Mouse (Mus musculus) heart, embryonic 11.5 days (tissue): ENCODE data around the gene Zcchc3. TPM values are rescaled to one million over a fixed set of nuclear protein-coding genes. Genes with fewer than 3 reads are reported as not detected.

Experiments used
- ATAC-seq: fragments of 200-750 bp; cut with Nextera tagmentation; replicated peaks from 2 replicates; pipeline ENCODE4 v1.8.0; 2017; ENCODE audit warnings: moderate library complexity; ENCODE audit not compliant: insufficient number of reproducible peaks, low FRiP score, low TSS enrichment
- H3K27ac ChIP-seq: fragments of 300-500 bp; sonication (generic); 2 replicates; pipeline ENCODE4 v1.5.1; 2014; ENCODE audit warnings: mild to moderate bottlenecking, low read depth, low read length
- H3K27me3 ChIP-seq: fragments of 300-500 bp; sonication (generic); 2 replicates; pipeline ENCODE4 v1.6.1; 2014; ENCODE audit warnings: mild to moderate bottlenecking, low read length, mixed read lengths; ENCODE audit not compliant: control insufficient read depth, insufficient read depth
- H3K36me3 ChIP-seq: fragments of 300-500 bp; sonication (generic); 2 replicates; pipeline ENCODE4 v1.6.1; 2014; ENCODE audit warnings: mild to moderate bottlenecking, low read length, moderate library complexity, mixed read lengths; ENCODE audit not compliant: control insufficient read depth, insufficient read depth
- H3K4me1 ChIP-seq: fragments of 300-500 bp; sonication (generic); 2 replicates; pipeline ENCODE4 v1.6.1; 2014; ENCODE audit warnings: low read length; ENCODE audit not compliant: control insufficient read depth, insufficient read depth
- H3K4me2 ChIP-seq: fragments of 300-500 bp; sonication (generic); 2 replicates; pipeline ENCODE4 v1.6.1; 2014; ENCODE audit warnings: mild to moderate bottlenecking, moderate library complexity
- H3K4me3 ChIP-seq: fragments of 300-500 bp; sonication (generic); 2 replicates; pipeline ENCODE4 v1.5.1; 2014; ENCODE audit warnings: low read depth, low read length
- H3K9ac ChIP-seq: fragments of 300-500 bp; sonication (generic); 2 replicates; pipeline ENCODE4 v1.6.1; 2014; ENCODE audit warnings: mild to moderate bottlenecking, low read depth, low read length, moderate library complexity
- H3K9me3 ChIP-seq: fragments of 300-500 bp; sonication (generic); replicated peaks from 2 replicates; pipeline ENCODE4 v1.6.1; 2016; ENCODE audit warnings: low read length; ENCODE audit not compliant: control insufficient read depth
- WGBS: fragments of 180-500 bp; shearing (Covaris S2); extraction: QIAGEN DNeasy Blood & Tissue Kit; methylation state at CpG from one replicate; pipeline ENCODE4 v1.1.7; 2014; ENCODE audit not compliant: insufficient replicate concordance; 5-methylcytosine and 5-hydroxymethylcytosine counted together
- polyA plus RNA-seq: library from polyadenylated mRNA; unstranded; fragments of >200 nt; fragmentation: Nextera tagmentation; extraction: Ambion mirVana; gene quantifications from 2 replicates; pipeline ENCODE4 v1.2.1, GENCODE M21; 2014

Gene Zcchc3
- 50.9 and 55.4 TPM in 2 replicates for polyA plus RNA-seq

DNA sequence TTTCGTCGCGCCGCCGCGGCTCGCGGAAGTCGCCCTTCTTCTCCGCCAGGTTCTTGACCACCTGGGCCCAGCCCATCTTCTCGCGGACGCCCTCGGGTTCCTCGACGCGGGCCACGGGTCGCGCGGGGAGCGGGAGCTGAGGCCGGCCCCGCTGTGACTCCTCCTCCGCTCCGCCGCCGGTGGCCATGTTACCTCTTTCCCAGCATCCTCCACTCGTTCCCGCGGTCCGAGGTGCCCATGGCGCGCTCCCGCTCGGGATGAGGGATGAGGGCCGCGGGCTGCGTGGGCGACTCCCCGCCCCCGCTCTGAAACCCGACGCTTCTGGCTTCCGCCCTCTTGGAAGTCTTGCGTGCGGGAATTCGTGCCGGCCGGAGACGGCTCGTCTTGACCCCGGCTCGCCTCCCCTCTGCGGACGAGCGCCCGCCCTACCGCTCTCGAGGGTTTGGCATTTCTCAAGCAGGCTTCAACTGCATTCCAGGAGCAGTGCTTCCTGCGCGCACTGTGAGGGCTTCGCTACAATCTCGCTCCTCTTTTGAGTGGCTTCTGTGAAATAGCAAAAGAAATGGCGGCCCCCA, at the start of gene Zcchc3:
Gene Zcchc3, minus strand, starts transcription at position 437 of the 575 bp plus-strand sequence.
- ATAC-seq, result peak; percentile 82
- H3K4me1 ChIP-seq, result peaks cover 24% of the 10 kb centered on the region
- H3K36me3 ChIP-seq, result no peaks in the 10 kb centered on the region
- peak within 1 kb of the TSS; percentile 95 for H3K4me2 ChIP-seq
- peak within 1 kb of the TSS; percentile 100 for H3K27ac ChIP-seq
- peaks cover 5% of the 10 kb centered on the region; the same call in 1 of the 2 replicates for H3K9me3 ChIP-seq
- under 1% methylated on average over 56 of the region's 65 CpGs for WGBS
- peak within 1 kb of the TSS; percentile 100 for H3K9ac ChIP-seq
- peak within 1 kb of the TSS; percentile 96 for H3K4me3 ChIP-seq
- no peaks in the 10 kb centered on the region for H3K27me3 ChIP-seq

DNA sequence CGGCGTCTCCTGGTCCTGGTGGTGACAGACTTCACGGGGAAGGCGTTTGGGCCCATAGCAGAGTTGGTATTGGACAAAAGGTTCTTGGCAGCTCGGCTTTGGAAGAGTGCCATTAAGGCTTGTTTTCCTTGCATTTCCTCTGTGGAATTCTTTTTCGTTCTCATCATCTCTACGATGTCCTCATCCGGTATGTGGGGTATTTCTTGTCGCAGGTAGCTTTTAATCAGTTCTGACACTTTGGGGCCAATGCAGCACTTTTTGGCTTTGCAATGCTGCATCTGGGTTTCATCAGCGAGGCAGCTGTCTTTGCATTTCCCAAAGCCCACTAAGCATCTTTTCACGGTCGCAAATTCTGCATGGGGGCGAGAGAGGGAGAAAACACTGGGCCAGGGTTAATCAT, 44.4 kb upstream of the Zcchc3 start:
- H3K4me1 ChIP-seq, result no peaks in the 10 kb centered on the region
- no peaks in the 10 kb centered on the region for H3K9me3 ChIP-seq
- no peak overlapping the region for H3K27ac ChIP-seq
- no peak overlapping the region for H3K4me3 ChIP-seq
- peaks cover 3% of the 10 kb centered on the region; the same call in 1 of the 2 replicates for H3K27me3 ChIP-seq
- H3K4me2 ChIP-seq, result no peak overlapping the region
- no peaks in the 10 kb centered on the region for H3K36me3 ChIP-seq
- 51% methylated on average over 13 of the region's 13 CpGs for WGBS
- no peak overlapping the region for H3K9ac ChIP-seq
- ATAC-seq, result no peak

- H3K4me2 ChIP-seq, result no peak overlapping the region
- no peak for ATAC-seq
- 71% methylated on average over 4 of the region's 4 CpGs for WGBS
- H3K4me3 ChIP-seq, result no peak overlapping the region
- H3K36me3 ChIP-seq, result no peaks in the 10 kb centered on the region
- H3K9ac ChIP-seq, result no peak overlapping the region
- no peaks in the 10 kb centered on the region for H3K9me3 ChIP-seq
- H3K27ac ChIP-seq, result no peak overlapping the region
- no peaks in the 10 kb centered on the region for H3K27me3 ChIP-seq
- peaks cover 7% of the 10 kb centered on the region for H3K4me1 ChIP-seq
These were observed 37.4 kb upstream of the Zcchc3 start for GRCm38 (mm10) chr2:152452101-152452781.

DNA sequence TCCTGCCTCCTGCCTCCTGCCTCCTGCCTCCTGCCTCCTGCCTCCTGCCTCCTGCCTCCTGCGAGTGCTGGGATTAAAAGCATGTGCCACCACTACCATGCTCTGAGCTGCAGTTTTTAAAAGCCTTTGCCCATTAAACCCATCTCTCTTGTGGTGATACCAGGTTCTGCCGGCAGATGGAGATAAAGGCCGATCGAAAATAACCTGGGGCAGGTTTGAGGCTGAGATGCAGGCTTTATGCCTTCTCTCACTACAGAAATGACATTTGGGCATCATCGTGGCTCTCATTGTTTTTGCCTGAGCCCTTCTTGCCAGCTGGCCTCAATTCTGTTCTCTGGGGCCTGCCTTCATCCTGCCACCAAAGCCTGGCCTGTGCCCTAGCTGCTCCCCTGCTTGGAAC, 35.4 kb upstream of the Zcchc3 start:
- 4% methylated on average over 5 of the region's 5 CpGs for WGBS
- H3K36me3 ChIP-seq, result no peaks in the 10 kb centered on the region
- no peak overlapping the region for H3K4me3 ChIP-seq
- no peaks in the 10 kb centered on the region for H3K27me3 ChIP-seq
- peaks cover 13% of the 10 kb centered on the region for H3K4me1 ChIP-seq
- no peak overlapping the region for H3K27ac ChIP-seq
- no peak overlapping the region for H3K9ac ChIP-seq
- no peaks in the 10 kb centered on the region for H3K9me3 ChIP-seq
- ATAC-seq, result no peak
- no peak overlapping the region for H3K4me2 ChIP-seq

DNA sequence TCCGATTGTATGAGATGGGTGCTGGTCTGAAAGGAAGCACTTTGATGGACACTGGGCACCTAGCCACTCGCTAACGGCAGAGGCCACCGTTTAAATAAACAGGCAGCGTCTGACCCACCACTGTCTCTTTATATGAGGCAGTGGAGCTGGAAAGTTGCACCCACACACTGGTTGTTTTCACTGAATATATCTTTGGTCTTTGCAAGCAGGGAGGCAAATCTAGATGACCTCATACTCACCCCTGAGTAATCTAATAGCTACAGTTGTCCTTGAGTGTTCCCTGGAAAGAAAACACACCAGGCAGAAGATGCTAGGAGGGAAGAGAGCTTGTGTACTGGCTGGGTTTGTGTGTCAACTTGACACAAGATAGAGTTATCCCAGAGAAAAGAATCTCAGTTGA, 32.6 kb upstream of the Zcchc3 start:
- Histone ChIP-seq H3K4me3 (no peak overlapping the region), H3K4me1 (peaks cover 13% of the 10 kb centered on the region), H3K27me3 (no peaks in the 10 kb centered on the region), H3K36me3 (no peaks in the 10 kb centered on the region), H3K9ac (no peak overlapping the region), H3K9me3 (no peaks in the 10 kb centered on the region), H3K4me2 (no peak overlapping the region), H3K27ac (no peak overlapping the region)
- no peak for ATAC-seq
- WGBS, result 32% methylated on average over 5 of the region's 5 CpGs

DNA sequence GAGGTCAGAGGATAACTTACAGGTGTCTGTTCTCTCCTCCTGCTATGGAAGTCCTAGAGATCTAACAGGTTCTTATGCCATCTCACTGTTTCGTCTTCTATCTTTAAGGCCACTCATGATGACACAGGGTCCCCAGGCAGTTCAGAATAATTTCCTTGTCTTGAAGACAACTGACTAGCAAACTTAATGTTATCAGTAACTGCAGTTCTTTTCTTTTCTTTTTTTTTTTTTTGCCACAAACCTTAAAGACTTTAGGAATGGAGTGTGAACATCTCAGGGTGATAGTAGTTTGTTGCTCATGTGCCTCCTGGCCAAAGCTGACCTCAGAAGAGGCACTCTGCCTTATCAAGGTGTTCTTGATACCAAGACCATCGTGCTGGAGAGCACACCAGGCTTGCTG, 31.8 kb upstream of the Zcchc3 start:
- H3K27ac ChIP-seq, result no peak overlapping the region
- no peak overlapping the region for H3K4me2 ChIP-seq
- H3K9me3 ChIP-seq, result no peaks in the 10 kb centered on the region
- H3K4me1 ChIP-seq, result peaks cover 13% of the 10 kb centered on the region
- H3K27me3 ChIP-seq, result no peaks in the 10 kb centered on the region
- no peak overlapping the region for H3K9ac ChIP-seq
- no peak overlapping the region for H3K4me3 ChIP-seq
- WGBS, result 37% methylated on average over 2 of the region's 2 CpGs
- no peak for ATAC-seq
- H3K36me3 ChIP-seq, result no peaks in the 10 kb centered on the region

GRCm38 (mm10) chr2:152443281-152443680, 28.5 kb upstream of the Zcchc3 start:
- 78% methylated on average over 8 of the region's 8 CpGs for WGBS
- no peak overlapping the region for H3K4me2 ChIP-seq
- peaks cover 13% of the 10 kb centered on the region for H3K4me1 ChIP-seq
- no peak for ATAC-seq
- no peak overlapping the region for H3K9ac ChIP-seq
- H3K27me3 ChIP-seq, result no peaks in the 10 kb centered on the region
- no peaks in the 10 kb centered on the region for H3K9me3 ChIP-seq
- H3K27ac ChIP-seq, result no peak overlapping the region
- no peak overlapping the region for H3K4me3 ChIP-seq
- H3K36me3 ChIP-seq, result no peaks in the 10 kb centered on the region

DNA sequence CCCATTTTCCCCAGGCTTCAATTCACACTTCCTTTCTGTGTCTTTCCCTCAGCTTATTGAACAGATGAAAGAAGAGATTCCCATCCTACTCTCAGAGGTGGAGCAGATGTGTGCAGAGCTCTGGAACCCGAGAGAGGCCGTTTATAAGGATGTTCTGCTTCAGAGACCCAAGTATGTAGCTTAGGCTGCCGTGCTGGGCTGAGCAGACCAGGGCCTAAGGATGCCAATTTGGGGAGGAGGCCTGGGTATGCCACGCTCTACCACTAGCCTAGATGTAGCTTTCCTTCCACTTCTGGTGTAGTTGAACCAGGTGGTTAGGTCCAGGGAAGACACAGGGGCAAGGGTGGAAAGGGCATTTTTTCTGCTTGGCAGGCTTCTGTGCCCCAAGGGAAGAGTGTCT, 27.5 kb upstream of the Zcchc3 start:
- Histone ChIP-seq H3K4me2 (no peak overlapping the region), H3K9ac (no peak overlapping the region), H3K36me3 (no peaks in the 10 kb centered on the region), H3K9me3 (no peaks in the 10 kb centered on the region), H3K27me3 (no peaks in the 10 kb centered on the region), H3K4me1 (peaks cover 9% of the 10 kb centered on the region), H3K27ac (no peak overlapping the region), H3K4me3 (no peak overlapping the region)
- 75% methylated on average over 4 of the region's 4 CpGs for WGBS
- no peak for ATAC-seq

DNA sequence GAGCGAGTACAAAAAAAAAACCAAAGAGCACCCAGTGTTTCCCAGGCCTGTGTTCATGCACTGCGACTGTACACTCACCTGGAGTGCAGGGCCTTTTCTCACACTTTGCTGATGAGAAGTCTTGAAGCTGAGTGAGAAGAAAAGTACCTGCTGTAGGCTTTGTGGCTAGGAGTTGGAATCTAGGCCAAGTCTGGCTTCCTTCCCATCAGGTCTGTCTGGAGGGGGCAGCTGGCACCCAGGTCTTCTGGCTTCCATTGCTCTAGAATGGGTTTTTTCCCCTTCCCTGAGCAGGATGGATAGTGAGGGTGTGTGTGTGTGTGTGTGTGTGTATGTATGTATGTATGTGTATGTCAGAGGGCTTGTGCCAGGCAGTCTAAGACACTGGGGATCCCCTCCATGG, 25.0 kb upstream of the Zcchc3 start:
- no peak overlapping the region for H3K9ac ChIP-seq
- ATAC-seq, result no peak
- 81% methylated on average over 2 of the region's 2 CpGs for WGBS
- H3K9me3 ChIP-seq, result no peaks in the 10 kb centered on the region
- H3K4me2 ChIP-seq, result no peak overlapping the region
- H3K4me3 ChIP-seq, result no peak overlapping the region
- H3K27me3 ChIP-seq, result no peaks in the 10 kb centered on the region
- no peaks in the 10 kb centered on the region for H3K36me3 ChIP-seq
- peaks cover 16% of the 10 kb centered on the region for H3K4me1 ChIP-seq
- H3K27ac ChIP-seq, result no peak overlapping the region
